Mouse (Mus musculus) layer of hippocampus, adult 11-12 months (tissue): ENCODE measurements at regions not wholly inside any gene's neighbourhood (a gene's known extent, or its start where the extent isn't known, plus 50 kb on each side); places are given as distances from the start of the nearest gene placed in this dataset.
"Not testable (repeated sequence)": the region's sequence is repeated elsewhere in the genome, so short reads cannot be mapped to it uniquely, and the experiment has no call there.

Experiments
- DNase-seq: peaks from one replicate; pipeline ENCODE4 v3.0.0; 2022; ENCODE audit warnings: low spot score

- no peak for DNase-seq
Measured at GRCm38 (mm10) chr9:30668095-30668494, 241.2 kb downstream of the Snx19 start.

GRCm38 (mm10) chr9:30662456-30662855 is 235.5 kb downstream of the Snx19 start:
- DNase-seq, result no peak

DNA sequence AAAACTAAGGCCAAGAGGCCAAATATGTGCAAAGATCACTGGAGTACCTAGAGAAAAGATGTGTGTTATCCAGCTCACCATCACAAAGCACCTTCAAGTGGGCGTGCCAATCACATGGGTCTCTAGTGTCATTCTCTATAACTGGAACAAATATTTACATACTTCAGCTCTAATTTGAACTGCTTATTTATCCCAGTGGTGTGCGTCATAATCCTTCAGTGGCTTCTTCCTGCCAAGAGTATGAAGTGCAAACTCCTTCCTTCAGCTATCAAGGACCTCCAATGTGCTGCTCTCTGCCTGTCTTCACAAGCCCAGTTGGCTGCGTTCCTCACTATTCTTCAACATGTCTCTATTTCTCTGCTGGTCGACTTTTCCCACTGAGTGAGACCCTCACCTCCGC is 227.1 kb downstream of the Snx19 start:
- no peak for DNase-seq

- DNase-seq, result no peak
Measured at GRCm38 (mm10) chr9:30653210-30653609, 226.3 kb downstream of the Snx19 start.

DNA sequence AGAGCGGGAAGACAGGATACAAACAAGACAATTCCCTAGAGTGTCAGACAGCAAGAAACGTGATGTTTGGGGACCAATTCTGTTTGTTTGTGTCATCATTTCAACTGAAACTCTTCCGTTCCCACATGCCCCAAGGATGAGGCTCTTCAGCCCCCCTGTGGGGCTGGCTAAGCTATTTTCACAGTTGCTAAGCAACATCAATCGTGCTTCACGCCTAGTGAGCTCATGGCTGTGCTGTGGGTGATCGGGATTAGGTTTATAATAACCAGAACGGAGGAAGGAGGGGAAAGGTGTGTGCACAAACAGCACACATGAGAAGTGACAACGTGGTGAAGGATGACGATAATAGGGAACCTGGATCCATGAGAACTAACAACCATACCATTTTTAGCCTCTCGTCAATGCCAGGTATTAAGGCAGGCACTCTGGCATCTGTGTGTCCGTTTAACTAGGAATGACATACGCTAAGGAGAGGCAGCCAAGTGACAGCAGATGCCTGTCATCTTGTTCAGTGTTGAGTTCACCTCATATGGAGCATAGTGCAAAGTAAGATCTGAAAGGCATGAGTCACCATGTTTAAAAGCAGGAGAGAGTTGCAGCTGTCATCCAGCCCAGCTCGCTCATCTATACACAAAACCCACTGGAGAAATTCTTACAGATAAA is 222.6 kb downstream of the Snx19 start:
- DNase-seq, result peak; percentile 48

DNA sequence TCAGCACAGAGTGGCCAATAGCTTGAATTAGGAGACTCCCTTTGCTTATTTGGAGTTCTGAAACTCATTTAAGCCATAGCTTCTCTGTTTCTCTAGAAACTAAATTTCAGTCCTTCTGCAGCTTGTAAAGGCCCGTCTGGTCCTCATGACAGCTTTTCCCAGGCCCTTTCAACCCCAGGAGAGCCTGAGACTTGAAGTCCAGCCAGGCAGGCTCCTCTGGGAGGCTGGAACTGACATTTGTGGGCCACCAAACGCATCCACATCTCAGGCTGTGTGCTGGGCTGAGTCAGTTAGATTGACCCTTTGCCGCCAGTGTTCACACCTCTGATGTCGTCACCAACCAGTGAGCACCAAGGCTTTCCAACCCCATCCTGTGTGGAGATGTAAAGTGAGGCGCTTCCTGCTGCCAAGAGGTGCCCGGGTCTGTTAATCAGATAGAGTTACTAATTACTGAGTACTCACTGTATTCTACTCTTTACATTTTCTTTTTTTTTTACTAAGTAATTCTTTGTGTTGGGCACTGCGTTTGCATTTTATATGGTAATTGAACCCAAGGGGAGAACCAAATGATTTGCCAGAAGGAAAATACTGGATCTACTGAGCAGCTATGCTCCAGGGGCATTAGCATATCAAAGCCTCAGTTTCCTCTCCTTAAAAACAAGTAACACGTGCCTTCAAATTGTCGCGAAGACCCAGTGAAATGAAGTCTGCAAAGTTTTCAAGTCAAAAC is 207.0 kb downstream of the Snx19 start:
- DNase-seq, result no peak

- DNase-seq, result no peak
Measured at GRCm38 (mm10) chr9:30632164-30633146, 205.5 kb downstream of the Snx19 start.

DNA sequence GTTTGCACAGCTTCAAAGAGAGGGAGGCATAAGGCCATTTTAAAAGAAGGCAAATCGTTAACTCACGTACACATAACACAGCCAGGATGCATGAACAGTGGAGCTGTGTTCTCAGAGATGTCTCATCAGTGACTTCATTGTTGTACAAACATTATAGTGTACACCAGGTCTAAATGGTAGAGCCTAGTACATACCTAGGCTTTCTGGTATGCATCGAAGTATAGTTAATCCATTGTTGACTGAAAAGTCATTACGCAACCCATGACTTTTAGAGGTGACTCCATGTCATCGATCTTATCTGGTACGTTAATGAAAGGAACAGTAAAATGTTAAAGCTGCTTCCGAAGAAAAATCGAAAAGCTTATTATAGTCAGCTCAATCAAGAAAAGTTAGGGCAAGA is 198.7 kb downstream of the Snx19 start:
- no peak for DNase-seq

DNA sequence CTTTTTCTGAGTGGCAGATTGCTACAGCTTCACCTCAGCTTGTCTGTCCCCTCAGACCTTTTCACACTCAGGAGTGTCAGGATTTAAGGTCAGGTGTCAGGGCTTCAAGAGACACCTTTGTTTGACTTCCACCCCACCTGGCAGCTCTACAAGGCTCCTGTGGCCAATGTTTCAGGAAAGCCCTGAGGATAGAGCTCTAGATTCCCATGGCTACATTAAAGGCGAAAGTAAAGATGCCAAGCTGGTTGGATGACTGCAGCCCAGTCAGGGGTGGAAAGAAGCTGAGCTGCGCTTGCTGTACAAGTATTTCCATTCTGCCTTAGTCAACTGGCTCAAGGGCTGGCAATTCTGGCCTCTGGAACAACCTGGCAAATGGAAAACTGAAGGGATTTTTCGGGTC is 198.2 kb downstream of the Snx19 start:
- DNase-seq, result no peak

GRCm38 (mm10) chr9:30624481-30624880 is 197.6 kb downstream of the Snx19 start:
- DNase-seq, result peak; percentile 37

DNA sequence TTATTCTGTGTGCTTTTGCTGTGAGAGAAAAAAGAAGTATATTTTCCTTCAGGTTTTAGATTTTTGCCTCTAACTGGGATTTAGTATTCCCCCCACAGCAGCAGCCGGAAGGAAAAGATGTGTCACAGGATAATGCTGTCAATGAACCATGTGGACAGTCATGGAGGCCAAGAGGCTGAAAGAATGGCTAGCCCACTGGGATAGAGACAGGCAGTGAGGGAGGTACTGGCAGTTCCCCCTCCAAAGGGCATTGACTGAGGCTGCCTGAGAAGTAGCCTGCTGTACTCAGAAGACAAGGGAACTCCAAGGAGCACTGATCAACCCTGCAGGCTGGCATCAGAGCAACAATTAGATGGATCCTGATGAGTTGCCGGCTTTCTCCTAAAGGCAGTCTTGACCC is 192.4 kb downstream of the Snx19 start:
- DNase-seq, result no peak

- no peak for DNase-seq
Measured at GRCm38 (mm10) chr9:30618181-30618580, 191.3 kb downstream of the Snx19 start.

GRCm38 (mm10) chr9:30613715-30614114 is 186.8 kb downstream of the Snx19 start:
- no peak for DNase-seq

- DNase-seq, result no peak
Measured at GRCm38 (mm10) chr9:30613003-30613552, 186.2 kb downstream of the Snx19 start.

DNA sequence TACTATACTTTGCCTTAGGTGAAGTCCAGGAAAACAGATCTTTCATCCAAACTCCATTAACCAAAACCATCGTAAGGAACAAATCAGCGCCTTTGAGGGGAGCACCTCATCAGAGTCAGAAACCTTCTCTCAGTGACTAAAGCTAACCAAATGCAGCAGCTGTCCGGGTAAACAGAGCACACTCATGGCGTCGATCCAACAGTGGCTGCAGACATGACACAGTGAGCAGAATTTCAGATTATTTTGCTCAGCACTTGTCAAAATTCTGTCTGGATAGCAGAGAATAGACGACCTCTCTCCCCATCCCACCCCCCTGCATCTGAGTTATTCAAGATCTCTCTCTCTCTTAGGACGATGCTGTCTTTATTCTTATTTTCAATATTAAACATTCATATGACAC is 183.4 kb downstream of the Snx19 start:
- DNase-seq, result no peak

DNA sequence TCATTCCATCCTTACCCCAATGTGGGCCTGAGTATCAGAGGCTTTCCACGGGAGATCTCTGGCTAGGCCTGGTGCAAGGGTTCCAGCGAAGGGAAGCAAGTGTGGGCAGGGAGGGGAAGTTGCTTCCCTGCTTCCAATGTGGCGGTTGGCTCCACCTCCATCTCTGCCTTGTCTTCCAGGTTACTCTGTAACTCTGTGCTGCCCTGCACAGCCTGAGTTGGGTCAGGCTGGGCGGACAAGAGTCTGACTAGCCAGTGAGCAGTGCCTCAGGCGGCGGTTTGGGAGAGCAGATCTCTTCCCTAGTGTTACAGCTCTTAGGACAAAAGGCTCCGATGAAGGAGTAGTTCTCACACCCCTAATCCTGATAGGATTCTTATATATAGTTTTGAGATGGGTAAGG is 172.8 kb downstream of the Snx19 start:
- DNase-seq, result no peak

DNA sequence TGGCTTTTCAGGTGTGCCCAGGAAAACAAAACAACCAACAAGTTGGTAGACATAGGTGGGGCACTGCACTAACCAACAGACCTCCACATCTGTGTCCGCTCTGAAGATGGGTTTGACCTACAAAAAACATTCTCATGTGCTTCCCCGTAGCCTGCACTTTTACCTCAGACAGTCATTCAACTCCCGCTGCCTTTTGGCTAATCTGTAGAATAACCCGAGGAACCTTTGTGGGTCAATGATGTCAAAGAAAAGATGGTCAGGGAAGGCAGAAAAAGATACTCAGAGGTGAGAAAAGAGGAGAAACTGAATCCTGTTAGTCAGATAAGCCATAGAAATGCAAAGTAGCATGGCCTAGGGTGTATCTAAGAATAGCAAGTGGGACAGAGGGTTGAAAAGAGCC is 170.8 kb downstream of the Snx19 start:
- no peak for DNase-seq

DNA sequence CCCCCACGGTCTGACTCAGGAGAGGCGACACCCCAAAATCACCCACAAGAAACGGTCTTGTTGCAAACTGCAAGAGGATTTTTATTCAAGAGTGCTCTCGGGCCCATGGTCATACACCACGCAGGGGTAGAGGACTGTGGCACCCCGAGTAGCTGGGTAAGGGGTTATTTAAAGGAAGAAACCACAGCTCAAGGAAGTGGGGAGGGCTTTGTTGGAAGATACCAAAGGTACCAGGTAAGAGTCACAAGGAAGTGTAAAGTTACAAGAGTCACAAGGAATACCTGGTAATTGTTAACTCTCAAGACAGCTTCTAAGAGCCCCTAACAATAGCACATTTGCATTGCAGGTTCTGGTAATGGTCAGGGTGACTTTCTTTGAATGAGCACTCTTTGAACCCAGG is 170.2 kb downstream of the Snx19 start:
- not testable (repeated sequence) for DNase-seq

DNA sequence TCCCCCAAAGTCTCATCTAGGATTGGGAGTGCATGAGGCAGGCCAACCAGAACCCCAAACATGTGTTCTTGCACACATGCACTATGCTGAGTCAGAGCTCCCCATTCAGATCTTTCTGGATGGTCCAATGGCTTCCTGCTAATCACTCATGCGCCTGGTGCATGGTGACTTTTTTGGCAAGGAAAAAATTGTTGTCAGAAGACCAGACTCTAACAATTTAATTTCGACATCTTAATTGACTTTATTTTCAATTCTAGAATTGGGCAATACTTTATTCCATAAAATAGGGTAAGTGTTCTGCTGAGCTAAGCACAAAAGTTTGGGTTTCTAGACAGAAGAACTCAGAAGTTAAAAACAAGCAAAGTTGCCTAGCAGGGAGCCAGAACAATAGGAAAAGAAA is 165.7 kb downstream of the Snx19 start:
- no peak for DNase-seq

DNA sequence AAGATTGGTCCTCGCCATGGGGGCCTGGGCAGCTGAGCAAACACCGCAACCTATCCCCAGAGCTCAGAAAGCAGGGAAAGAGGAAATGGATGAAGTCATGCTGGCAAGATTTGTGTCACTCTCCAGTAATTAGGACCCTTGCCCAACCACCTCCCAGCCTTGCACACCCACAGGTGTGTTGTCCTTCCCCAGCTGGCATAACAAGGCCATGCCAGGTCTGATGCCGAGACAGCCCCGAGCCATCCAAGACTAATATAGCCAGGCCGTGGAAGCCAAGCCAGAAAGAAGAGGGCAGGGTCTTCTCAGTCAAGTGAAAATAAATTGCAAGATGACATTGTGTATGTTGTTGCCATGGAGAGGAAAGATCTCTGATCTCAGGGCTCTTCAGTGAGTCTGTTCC is 164.3 kb downstream of the Snx19 start:
- no peak for DNase-seq

- no peak for DNase-seq
Measured at GRCm38 (mm10) chr9:30590661-30591179, 163.8 kb downstream of the Snx19 start.

- no peak for DNase-seq
Measured at GRCm38 (mm10) chr9:30581271-30581821, 154.4 kb downstream of the Snx19 start.
